Mouse (Mus musculus) CD4-positive, CD25-positive, alpha-beta regulatory T cell, adult 2 months (primary cell): Measurements from ENCODE around the gene Rbx1.

Experiments used
- DNase-seq: peaks from one replicate; pipeline ENCODE4 v3.0.0-alpha.2; 2012; ENCODE audit warnings: low read depth, low spot score

Rbx1 gene

DNA sequence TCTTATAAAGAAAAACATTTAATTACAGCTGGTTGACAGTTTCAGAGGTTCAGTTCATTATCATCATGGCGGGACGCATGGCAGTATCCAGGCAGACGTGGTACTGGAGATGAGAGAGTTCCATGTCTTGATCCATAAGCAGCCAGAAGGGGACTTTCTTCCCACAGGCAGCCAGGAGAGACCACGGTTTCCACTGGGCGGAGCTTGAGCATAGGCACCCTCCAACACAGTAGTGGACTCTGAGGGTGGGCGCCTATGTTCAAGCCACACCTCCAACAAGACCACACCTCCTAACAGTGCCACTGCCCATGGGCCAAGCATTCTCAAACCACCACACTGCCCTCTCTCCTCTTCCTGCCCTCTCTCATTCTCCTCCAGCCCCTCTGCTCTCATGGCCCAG is 17.6 kb downstream of the Rbx1 start:
- no peak for DNase-seq

DNA sequence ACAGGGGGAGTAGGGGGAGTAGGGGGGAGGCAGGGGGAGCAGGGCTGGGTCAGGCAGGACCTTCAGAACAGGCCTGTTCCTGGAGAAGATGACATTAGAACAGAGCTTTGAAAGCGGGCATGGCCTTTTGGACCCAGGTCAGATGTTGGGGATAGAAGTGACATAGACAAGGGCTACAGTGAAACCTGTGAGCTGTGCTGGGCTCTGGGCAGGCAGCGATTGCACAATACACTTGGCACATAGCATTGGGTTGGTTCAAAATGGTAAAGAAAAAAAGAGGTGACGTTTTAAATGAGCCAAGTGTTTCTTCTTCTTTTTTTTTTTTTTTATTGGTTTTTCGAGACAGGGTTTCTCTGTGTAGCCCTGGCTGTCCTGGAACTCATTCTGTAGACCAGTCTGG is 19.4 kb downstream of the Rbx1 start:
- DNase-seq, result no peak

DNA sequence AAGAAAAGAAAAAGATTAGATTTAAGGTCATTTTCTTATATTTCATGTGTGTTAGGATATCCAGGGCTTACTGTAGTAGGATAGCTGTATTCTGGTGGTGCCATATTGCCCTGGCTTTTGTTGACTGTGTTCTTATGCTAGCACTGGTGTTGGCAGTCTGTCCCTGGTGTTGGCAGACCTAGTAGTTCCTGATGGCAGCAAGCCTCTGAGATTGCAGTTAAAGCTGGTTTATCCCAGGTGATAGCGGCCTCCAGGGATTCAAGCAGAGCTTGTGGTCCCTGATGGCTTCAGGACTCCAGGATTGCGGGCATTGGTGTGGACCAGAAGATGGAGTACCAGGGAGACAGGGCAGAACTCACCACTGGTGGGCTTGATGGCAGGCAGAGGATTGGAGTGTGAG is 37.4 kb downstream of the Rbx1 start:
- DNase-seq, result no peak

DNA sequence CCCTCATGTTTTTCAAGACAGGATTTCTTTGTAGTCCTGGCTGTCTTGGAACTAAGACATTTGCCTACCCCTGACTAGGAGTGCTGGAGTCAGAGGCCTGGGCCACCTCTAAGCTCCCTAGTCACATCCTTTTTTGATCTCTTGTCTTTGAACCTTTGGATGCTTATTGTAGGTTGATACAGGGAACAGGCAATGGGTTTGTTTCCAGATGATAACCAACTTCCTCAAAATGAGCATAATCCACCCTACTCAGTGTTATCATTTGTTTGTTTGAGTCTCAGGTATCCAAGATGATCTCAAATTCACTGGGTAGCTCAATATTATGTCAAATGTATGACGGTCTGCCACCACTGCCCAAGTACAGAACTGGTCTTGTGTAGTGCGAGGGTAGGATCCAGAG is 37.9 kb downstream of the Rbx1 start:
- no peak for DNase-seq

DNA sequence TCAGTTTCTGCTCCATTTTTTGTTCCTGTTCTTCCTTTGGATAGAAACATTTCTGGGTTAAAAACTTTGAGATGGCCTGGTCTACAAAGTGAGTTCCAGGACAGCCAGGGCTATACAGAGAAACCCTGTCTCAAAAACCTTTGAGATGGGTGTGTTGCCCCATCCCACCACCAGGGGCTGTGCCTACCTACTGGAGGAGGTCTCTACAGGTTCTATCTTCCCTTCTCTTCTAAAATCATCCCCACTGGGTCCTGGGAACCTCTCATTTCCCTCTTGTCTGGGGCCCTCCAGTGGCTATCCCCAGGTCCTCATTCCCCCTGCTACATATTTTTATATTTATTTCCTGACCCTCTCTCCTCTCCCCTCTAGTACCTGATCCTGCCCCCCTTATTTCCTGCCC is 41.1 kb downstream of the Rbx1 start:
- peak; percentile 84 for DNase-seq

DNA sequence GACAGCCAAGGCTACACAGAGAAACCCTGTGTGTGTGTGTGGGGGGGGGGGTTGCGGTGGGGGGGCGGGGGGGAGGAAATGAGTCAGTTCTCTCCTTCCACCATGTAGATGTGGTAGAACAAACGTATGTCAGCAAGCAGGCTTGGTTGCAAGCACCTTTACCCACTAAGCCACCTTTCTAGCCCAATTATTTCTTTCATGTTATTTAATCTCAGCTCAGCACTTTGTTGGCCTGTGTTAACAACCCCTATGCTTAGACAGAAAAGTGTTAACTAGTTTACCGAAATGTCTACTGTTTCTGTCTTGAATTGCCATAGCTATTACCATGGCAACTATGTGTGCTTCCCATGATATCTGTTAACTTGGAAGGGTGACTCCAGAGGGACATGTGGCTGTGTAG is 44.5 kb downstream of the Rbx1 start:
- DNase-seq, result peak; percentile 51

DNA sequence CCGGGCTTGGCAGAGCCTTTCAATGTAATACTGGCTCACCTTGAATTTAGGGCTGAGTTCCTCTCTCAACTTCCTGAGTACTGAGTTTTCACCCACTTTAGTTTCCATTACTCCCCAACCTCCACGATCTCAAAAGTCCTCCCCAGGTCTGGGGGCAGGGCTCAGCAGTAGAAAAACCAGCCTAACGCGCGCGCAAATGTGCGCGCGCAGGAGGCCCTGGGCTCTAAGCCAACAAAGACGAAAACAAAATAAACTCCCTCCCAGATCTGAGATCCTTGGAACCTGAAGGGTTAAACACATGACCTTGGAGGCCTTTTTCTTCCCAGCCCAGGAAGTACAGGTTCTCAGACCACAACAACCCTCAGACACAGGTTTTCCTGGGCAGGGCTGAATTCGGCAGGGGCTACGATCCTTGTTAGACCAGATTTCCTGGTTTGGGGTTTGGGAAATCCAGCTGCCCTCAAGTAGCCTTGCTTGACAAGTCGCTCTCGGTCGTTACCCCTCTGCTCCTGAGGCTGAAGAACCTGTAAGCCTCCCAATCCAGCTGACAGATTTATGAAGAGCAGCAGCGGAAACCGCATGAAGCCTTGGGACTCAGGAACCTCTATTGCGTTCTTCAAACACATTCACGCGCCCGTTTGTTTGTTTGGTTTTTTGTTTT is 45.6 kb downstream of the Rbx1 start:
- DNase-seq, result peak; percentile 82

DNA sequence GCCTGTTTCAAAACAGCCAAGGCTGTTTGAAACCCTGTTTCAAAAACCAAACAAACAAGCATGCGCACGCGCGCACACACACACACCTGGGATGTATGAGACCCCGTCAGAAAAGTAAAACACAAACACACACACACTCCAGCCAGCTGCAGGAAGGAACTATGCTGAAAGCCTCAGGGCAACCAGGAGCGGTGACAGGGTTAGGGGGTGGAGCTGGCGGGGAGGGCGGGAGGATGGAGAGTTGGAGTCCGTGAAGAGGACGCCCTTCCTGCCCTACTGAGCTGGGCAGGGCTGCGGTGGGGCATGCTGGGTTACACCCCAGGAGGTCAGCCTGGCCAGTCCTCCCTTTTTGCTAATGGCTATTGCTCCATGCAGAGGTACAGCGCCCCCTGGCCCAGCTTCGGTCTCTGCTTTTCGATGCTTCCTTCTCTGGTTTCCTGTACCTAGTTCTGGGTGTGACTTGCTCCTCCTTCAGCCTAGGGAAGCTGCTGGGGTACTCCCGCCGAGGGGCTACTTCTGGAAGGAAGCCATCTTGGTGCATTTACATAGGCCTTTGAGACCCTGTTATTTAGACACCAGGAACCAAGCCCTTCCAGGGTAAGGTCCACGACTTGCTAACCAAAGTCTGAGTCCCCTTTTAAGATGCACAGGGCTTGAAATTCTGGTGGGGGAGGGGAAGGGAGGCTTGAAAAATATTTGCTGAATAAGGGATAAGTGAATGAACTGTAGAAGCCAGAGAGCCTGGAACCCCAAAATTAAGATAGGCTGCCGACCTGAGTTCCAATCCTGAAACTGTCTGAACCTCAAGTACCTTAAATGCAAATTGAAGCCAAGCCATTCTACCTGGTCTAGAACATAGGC is 48.2 kb downstream of the Rbx1 start:
- peak; percentile 84 for DNase-seq

DNA sequence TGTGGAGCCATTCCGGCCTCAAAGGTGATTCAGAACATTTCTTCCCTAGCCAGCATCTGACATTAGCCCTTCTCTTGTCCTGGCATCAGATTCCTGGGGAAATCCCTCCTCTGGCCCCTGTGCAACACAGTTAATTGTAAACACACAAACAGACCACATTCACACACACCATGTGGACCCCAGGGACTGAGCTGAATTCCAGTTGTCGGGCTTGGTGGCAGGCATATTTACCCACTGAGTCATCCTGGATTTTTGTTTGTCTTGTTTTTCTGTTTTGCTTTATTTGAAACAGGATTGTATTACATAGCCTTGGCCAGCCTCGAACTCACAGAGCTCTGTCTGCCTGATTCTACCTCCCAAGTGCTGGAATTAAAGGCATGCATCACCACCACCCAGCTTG is 49.1 kb downstream of the Rbx1 start:
- no peak for DNase-seq

DNA sequence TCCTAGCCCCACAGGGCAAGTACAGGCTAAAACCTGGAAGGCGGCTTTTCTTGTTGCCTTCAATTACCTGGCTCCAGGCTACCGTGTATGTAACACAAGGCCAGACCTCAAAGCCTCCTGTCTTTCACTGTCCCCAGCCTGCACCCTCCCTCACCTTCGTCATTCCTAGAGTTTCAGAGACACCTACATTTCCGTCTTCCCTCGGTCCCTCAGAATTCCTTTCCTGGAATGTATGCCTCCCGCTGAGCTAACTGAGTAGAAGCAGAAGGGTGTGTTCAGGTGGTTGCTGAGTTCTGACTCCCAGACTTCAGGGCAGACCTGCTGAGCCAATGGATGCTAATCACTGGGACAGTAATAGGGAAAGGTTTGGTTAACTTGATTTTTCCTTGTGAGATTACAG is 51.9 kb downstream of the Rbx1 start:
- no peak for DNase-seq

DNA sequence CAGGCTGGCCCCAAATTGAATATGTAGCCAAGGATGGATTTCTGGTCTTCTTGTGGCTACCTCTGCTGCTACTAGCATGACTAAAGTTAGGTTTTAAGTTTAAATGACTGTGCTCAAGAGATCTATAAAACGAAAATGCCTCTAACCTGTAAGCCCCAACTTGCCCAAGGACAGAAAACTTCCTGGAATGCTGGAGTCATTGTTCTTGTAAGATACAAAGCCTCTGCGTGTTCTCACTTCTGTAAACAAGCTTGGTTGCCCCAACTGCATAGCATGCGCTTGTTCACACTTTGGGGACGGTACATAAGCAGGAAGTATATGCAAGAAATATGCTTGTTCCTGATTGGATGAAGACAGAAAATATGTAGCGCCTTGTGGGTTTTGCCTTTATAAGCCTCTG is 52.7 kb downstream of the Rbx1 start:
- no peak for DNase-seq

DNA sequence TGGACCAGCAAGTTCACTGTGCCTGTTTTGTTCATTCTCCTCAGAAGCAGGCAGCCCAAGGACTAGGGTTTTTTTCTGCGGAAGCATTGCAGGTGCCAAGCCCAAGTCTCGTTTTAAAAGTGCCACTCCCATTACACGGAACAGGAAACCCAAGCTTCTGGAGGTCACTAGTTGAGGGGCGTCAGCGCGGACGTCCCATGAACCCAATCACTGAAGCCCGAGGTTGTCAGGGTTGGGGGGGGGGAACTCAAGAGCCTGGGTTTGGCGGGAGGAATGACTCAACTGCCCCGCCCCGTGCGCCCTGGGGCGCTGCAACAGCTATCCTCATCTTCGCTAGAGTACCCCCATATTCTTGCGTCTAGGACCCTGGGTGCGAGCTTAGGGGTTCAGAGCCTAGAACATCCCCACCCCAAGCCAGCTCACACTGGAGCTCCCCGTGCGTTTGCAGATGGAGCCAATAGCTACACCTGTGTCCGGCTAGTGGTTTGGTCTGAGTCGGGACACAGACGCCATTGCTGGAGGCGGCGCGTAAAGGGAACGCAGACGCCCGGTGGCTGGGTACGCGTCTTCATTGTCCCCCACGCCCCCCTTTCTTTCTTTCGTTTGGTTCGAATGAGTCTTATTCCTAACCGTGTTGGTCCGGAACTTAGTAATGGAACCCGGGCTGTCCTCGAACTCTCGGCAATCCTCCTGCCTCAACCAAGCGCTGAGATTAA is 56.1 kb downstream of the Rbx1 start:
- peak; percentile 80 for DNase-seq

DNA sequence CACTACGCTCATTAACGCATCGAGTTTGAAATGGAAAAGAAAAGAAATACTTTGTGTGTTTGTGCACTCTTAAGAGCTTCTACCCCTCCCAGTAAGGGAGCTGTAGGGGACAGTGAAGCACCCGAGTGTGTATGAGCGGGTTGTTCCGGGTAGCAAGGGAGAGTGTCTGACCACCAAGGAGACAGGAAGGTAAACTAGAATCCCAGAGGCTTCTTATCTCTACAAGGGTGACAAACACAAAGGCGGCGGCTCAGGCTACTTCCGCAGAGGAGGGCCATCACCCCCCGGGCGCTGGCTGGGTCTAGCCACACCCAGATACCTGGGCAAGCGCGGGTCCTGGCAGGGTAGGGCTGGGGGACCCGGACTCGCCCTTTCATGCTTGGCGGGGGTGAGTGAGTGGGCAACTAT is 56.7 kb downstream of the Rbx1 start:
- DNase-seq, result no peak

DNA sequence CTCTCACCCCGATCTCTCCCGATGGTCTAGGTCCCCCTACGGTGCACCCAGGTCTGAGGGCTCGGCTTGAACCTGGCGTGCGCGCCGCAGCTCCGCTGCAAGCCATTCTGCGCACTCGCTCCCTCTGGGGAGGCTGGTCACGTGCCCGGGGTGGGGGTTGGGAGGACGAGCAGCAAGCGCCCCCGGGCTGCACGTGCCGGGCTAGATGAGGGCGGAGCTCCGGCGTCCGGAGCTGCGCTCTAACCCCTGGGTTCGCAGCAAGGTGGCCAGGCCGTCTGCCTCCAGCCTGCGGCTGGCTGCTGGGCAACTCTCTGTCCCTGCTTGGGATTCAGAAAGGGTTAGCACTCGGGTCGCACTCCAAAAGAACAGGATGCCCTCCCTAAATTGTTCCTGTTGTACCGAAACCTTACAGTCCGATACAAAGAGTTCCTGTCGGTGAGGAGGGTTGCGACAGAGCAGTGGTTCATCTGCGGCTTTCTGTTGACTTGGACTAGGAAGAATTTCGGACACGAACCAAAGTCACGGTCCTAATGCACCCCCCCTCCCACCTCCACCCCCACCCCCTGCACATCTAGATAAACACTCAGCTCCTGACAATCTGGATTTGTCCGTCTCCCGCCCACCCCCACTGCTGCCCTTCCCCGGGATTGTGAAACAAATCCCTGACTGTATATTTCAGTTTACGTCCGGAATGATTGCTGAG is 57.2 kb downstream of the Rbx1 start:
- DNase-seq, result peak; percentile 96

DNA sequence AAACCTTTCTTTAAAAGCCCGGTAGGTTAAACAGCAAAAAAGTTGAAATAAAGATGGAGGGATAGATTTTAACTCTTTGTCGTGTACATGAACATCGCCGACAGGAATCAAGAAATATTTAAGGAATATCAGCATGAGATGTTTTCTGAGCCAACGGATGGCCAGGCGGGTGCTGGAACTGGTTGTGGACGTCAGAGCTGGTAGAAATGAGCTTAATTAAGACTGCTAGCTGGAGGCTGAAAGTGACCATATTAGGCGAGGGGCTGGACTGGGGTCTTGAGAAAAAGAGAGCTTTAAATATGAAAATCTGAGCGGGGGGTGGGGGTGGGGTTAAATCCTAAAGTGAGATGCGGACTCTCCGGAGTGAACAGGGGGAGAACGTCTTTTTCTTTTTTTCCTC is 57.8 kb downstream of the Rbx1 start:
- no peak for DNase-seq
